Mouse (Mus musculus): ENCODE data around the gene AL731706.1.

DNA sequence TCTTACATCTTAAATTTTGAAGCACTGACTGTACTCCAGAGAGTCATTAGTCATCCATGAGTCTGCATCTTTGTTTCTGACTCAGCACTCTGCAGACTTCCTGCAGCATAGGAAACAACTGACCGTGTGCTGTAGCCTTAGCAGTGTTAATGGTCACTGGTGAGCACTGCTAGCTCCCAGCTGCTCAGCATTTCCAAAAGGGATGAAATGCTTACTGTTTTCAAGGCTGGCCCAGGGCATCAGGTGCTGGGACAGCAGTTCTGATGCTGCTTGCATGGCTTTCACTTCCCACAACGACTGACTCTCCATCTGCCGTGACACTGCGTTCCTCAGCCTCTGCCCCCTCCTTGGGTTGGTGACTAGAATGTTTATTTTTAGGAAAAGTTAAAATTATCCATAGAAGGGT, 29.8 kb upstream of the AL731706.1 start:
- TF ChIP-seq GATA1 (IDR thresholded peaks at IDR 0.05; ENCODE audit: borderline replicate concordance, low read length) (no peak), FLI1 (IDR thresholded peaks at IDR 0.05; ENCODE audit: low read length) (no peak)

Data from megakaryocyte, embryonic 14.5 days (primary cell).